31 mouse cellular contexts compared by ENCODE assay signal in genomic region chr3:58904656-58905055, GRCm38 (mm10). TPM values are rescaled to one million over a fixed set of nuclear protein-coding genes. Genes with fewer than 3 reads are reported as not detected.
"Had no signal": no experiment of that assay in that cellular context is flagged by ENCODE, and none has a peak within 500 bp of the region (broad histone marks: within the 10 kb centered on the region; RNA-seq: fewer than 3 reads in every experiment).

No protein-coding gene starts in this region.

- H3K9me3 ChIP-seq: heart, embryonic 13.5 days; heart, embryonic 15.5 days; limb, embryonic 10.5 days; limb, embryonic 12.5 days; liver, embryonic 13.5 days; liver, embryonic 15.5 days had no signal

- DNase-seq: gastrocnemius, postnatal 14 days; gastrocnemius, postnatal 36 days; heart, adult 11 months; heart, adult 2 months; heart, postnatal 14 days; heart, postnatal 36 days; kidney, adult 18-20 months; kidney, adult 8-10 months; kidney, postnatal 10 days; kidney, postnatal 25 days; kidney, postnatal 4 days; layer of hippocampus, adult 9-11 months; liver; liver, embryonic 13.5 days; liver, postnatal 0 days had no signal

- H3K27me3 ChIP-seq: heart, embryonic 13.5 days; heart, embryonic 15.5 days; limb, embryonic 12.5 days; liver, embryonic 13.5 days; liver, embryonic 15.5 days had no signal

- H3K4me2 ChIP-seq: heart, embryonic 11.5 days; heart, embryonic 13.5 days; heart, embryonic 15.5 days; hindbrain, embryonic 14.5 days; limb, embryonic 12.5 days; liver, embryonic 11.5 days; liver, embryonic 13.5 days; liver, embryonic 15.5 days had no signal

- H3K27ac ChIP-seq: heart, adult 2 months; heart, embryonic 13.5 days; heart, embryonic 15.5 days; hindbrain, embryonic 14.5 days; left cerebral cortex, adult 2 months; limb, embryonic 10.5 days; limb, embryonic 12.5 days; liver, embryonic 13.5 days; liver, embryonic 15.5 days had no signal

- H3K4me1 ChIP-seq: heart, embryonic 13.5 days; heart, embryonic 15.5 days; limb, embryonic 10.5 days; limb, embryonic 12.5 days; liver, embryonic 13.5 days; liver, embryonic 15.5 days had no signal

- H3K9ac ChIP-seq: heart, embryonic 13.5 days; heart, embryonic 15.5 days; hindbrain, embryonic 14.5 days; limb, embryonic 12.5 days; liver, embryonic 13.5 days; liver, embryonic 15.5 days; liver, postnatal 0 days had no signal

- H3K36me3 ChIP-seq: heart, embryonic 13.5 days; heart, embryonic 15.5 days; limb, embryonic 10.5 days; limb, embryonic 12.5 days; liver, embryonic 13.5 days; liver, embryonic 15.5 days had no signal

- H3K4me3 ChIP-seq: heart, adult 2 months; heart, embryonic 13.5 days; heart, embryonic 15.5 days; left cerebral cortex, adult 2 months; limb, embryonic 10.5 days; limb, embryonic 12.5 days; liver, embryonic 13.5 days; liver, embryonic 15.5 days had no signal

- ATAC-seq: hindbrain, embryonic 16.5 days; intestine, postnatal 0 days; liver, postnatal 0 days had no signal

RNA-seq across cellular contexts. Expression of gene Clrn1, which starts 19.5 kb away (rescaled TPM):
- total RNA-seq: gastrocnemius, adult 18-20 months; gastrocnemius, adult 8-10 months; gastrocnemius, postnatal 14 days; gastrocnemius, postnatal 36 days; heart, adult 2 months; heart, postnatal 14 days; heart, postnatal 36 days; hematopoietic stem cell, adult 5-6 weeks had no signal
- polyA plus RNA-seq: heart, adult 2 months; heart, postnatal 0 days; intestine, embryonic 14.5 days; intestine, postnatal 0 days; liver, embryonic 13.5 days; liver, embryonic 15.5 days; liver, postnatal 0 days had no signal
